Comparison of ENCODE assay signal across 8 mouse cellular contexts in genomic region chr8:106534449-106534848, GRCm38 (mm10). TPM values are rescaled to one million over a fixed set of nuclear protein-coding genes. Genes with fewer than 3 reads are reported as not detected.
A peak's percentile ranks its signal among the peaks of the same experiment; 100 is the strongest.
DNase-seq lines count a peak whose midpoint lies in the region; ATAC-seq and TF ChIP-seq lines count a peak whose summit lies in the region.

No protein-coding gene starts in this region.

- no peaks in the 10 kb centered on the region for H3K27me3 ChIP-seq in embryonic facial prominence, embryonic 10.5 days (replicated peaks; ENCODE audit: low read depth, poor library complexity, severe bottlenecking)

- 43% methylated on average over 6 of the region's 6 CpGs for WGBS in embryonic facial prominence, embryonic 10.5 days
- 24% methylated on average over 6 of the region's 6 CpGs for WGBS in large intestine, adult 2 months

- DNase-seq in gastrocnemius, adult 2 months: peak; percentile 50
- no peak for DNase-seq in gastrocnemius, postnatal 36 days
- DNase-seq in A20 (ENCODE audit: low read depth, low spot score): peak; percentile 88
- DNase-seq in embryonic facial prominence, embryonic 10.5 days (ENCODE audit: low spot score): peak; percentile 65
- DNase-seq in large intestine, adult 2 months (ENCODE audit: low read depth, low spot score): peak; percentile 54
- peak; percentile 20 to 45 for DNase-seq in thymus, adult 18-20 months

- no peaks in the 10 kb centered on the region for H3K4me1 ChIP-seq in embryonic facial prominence, embryonic 10.5 days

- no peak overlapping the region for H3K27ac ChIP-seq in gastrocnemius, adult 2 months
- no peak overlapping the region for H3K27ac ChIP-seq in embryonic facial prominence, embryonic 10.5 days (replicated peaks)

- peaks cover 44% of the 10 kb centered on the region for H3K36me3 ChIP-seq in embryonic facial prominence, embryonic 10.5 days (replicated peaks)

- H3K4me3 ChIP-seq in gastrocnemius, adult 2 months: no peak overlapping the region
- H3K4me3 ChIP-seq in embryonic facial prominence, embryonic 10.5 days: no peak overlapping the region

- H3K9me3 ChIP-seq in embryonic facial prominence, embryonic 10.5 days: no peaks in the 10 kb centered on the region

- intact Hi-C loops in gastrocnemius, adult 2 months (cut with DNase I): loop anchor here (1.0 kb wide), 1 partner anchor 101 kb away; no protein-coding TSS in a partner anchor
- intact Hi-C loops in gastrocnemius, postnatal 36 days (cut with DNase I): loop anchor here (2.0 kb wide), 1 partner anchor 102 kb away; no protein-coding TSS in a partner anchor

- TF ChIP-seq CTCF in gastrocnemius, adult 2 months (IDR thresholded peaks at IDR 0.05): peak; percentile 79

- peak; percentile 49 for ATAC-seq in activated CD4-positive, CD25-positive, alpha-beta regulatory T cell, adult 4 months
- peak; percentile 73 for ATAC-seq in megakaryocyte, adult 5-6 weeks (ENCODE audit: poor library complexity, severe bottlenecking)

RNA-seq across cellular contexts. Expression of gene Cdh3, which starts 23.8 kb away (rescaled TPM):
- under 1 TPM in 1 of 2 experiments, not detected in 1; 0.06 TPM for total RNA-seq in gastrocnemius, adult 2 months (2021)
- total RNA-seq in gastrocnemius, postnatal 36 days (2021): under 1 TPM in 1 of 2 experiments, not detected in 1; 0.10 TPM
- polyA plus RNA-seq in activated CD4-positive, CD25-positive, alpha-beta regulatory T cell, adult 4 months (2017; shearing (Covaris generic)): not detected
- polyA plus RNA-seq in embryonic facial prominence, embryonic 10.5 days (2016; fragmentation: Nextera tagmentation; extraction: Ambion mirVana): 23.3 and 23.4 TPM in 2 replicates
- polyA plus RNA-seq in large intestine, adult 2 months (2012; rRNA removed): 1.2 and 1.3 TPM in 2 replicates
- not detected in 2 replicates for total RNA-seq in megakaryocyte, adult 5-6 weeks (2015)
- total RNA-seq in megakaryocyte, adult 5-6 weeks (2017): not detected in 2 replicates

RNA-seq across cellular contexts. Expression of gene 6030452D12Rik, which starts 34.1 kb away (rescaled TPM):
- total RNA-seq in gastrocnemius, adult 2 months (2021): not detected
- total RNA-seq in gastrocnemius, postnatal 36 days (2021): not detected
- polyA plus RNA-seq in activated CD4-positive, CD25-positive, alpha-beta regulatory T cell, adult 4 months (2017; shearing (Covaris generic)): not detected
- polyA plus RNA-seq in embryonic facial prominence, embryonic 10.5 days (2016; fragmentation: Nextera tagmentation; extraction: Ambion mirVana): not detected in 2 replicates
- polyA plus RNA-seq in large intestine, adult 2 months (2012; rRNA removed): not detected in 2 replicates
- not detected in 2 replicates for total RNA-seq in megakaryocyte, adult 5-6 weeks (2015)
- total RNA-seq in megakaryocyte, adult 5-6 weeks (2017): not detected in 2 replicates

RNA-seq across cellular contexts. Expression of gene Gm10073, which starts 38.8 kb away (rescaled TPM):
- total RNA-seq in gastrocnemius, adult 2 months (2021): 100 to 1,000 TPM in 1 of 2 experiments, 10 to 100 TPM in 1; 92.2 to 103 TPM
- 10 to 100 TPM; 77.3 to 89.2 TPM for total RNA-seq in gastrocnemius, postnatal 36 days (2021)
- 100 to 1,000 TPM in 1 of 2 experiments, 10 to 100 TPM in 1; 85.5 to 100 TPM for polyA plus RNA-seq in activated CD4-positive, CD25-positive, alpha-beta regulatory T cell, adult 4 months (2017; shearing (Covaris generic))
- polyA plus RNA-seq in embryonic facial prominence, embryonic 10.5 days (2016; fragmentation: Nextera tagmentation; extraction: Ambion mirVana): 6.0 and 8.1 TPM in 2 replicates
- polyA plus RNA-seq in large intestine, adult 2 months (2012; rRNA removed): 106 and 113 TPM in 2 replicates
- 53.0 and 66.6 TPM in 2 replicates for total RNA-seq in megakaryocyte, adult 5-6 weeks (2015)
- total RNA-seq in megakaryocyte, adult 5-6 weeks (2017): 5.4 and 6.9 TPM in 2 replicates

Comparison
In these comparisons a context has a peak if more than half of its experiments do, and no peak if none do; other contexts are left out.
1. DNase-seq: peak in gastrocnemius, adult 2 months (single experiment), A20 (single experiment), embryonic facial prominence, embryonic 10.5 days (single experiment), large intestine, adult 2 months (single experiment) and thymus, adult 18-20 months (2 of 2); none in gastrocnemius, postnatal 36 days (0 of 2).